Mouse (Mus musculus) kidney, embryonic 14.5 days (tissue): ENCODE data around the gene Gbp9. TPM values are rescaled to one million over a fixed set of nuclear protein-coding genes. Genes with fewer than 3 reads are reported as not detected.
"Not testable (repeated sequence)": the region's sequence is repeated elsewhere in the genome, so short reads cannot be mapped to it uniquely, and the experiment has no call there.

ENCODE experiments used
- ATAC-seq: fragments of 200-750 bp; cut with Nextera tagmentation; 2 replicates; pipeline ENCODE4 v1.8.0; 2017; ENCODE audit warnings: moderate number of reproducible peaks, mild to moderate bottlenecking, moderate TSS enrichment, moderate library complexity; ENCODE audit not compliant: low FRiP score, low TSS enrichment
- H3K27ac ChIP-seq: fragments of 300-500 bp; sonication (generic); 2 replicates; pipeline ENCODE4 v1.5.1; 2014; ENCODE audit warnings: low read depth, mild to moderate bottlenecking, low read length, moderate library complexity, mixed read lengths
- H3K27me3 ChIP-seq: fragments of 300-500 bp; sonication (generic); 2 replicates; pipeline ENCODE4 v1.6.1; 2014; ENCODE audit warnings: mild to moderate bottlenecking, low read length; ENCODE audit not compliant: control insufficient read depth, insufficient read depth
- H3K36me3 ChIP-seq: fragments of 300-500 bp; sonication (generic); 2 replicates; pipeline ENCODE4 v1.6.1; 2014; ENCODE audit warnings: low read length, mixed read lengths; ENCODE audit not compliant: control insufficient read depth, insufficient read depth
- H3K4me1 ChIP-seq: fragments of 300-500 bp; sonication (generic); 2 replicates; pipeline ENCODE4 v1.6.1; 2014; ENCODE audit warnings: low read length, mixed read lengths; ENCODE audit not compliant: control insufficient read depth, insufficient read depth
- H3K4me2 ChIP-seq: fragments of 300-500 bp; sonication (generic); replicated peaks from 2 replicates; pipeline ENCODE4 v1.6.1; 2014; ENCODE audit warnings: low read depth, mild to moderate bottlenecking, low read length
- H3K4me3 ChIP-seq: fragments of 300-500 bp; sonication (generic); 2 replicates; pipeline ENCODE4 v1.5.1; 2014; ENCODE audit warnings: mild to moderate bottlenecking, low read length
- H3K9ac ChIP-seq: fragments of 300-500 bp; sonication (generic); 2 replicates; pipeline ENCODE4 v1.6.1; 2014; ENCODE audit warnings: low read depth, mild to moderate bottlenecking, low read length, moderate library complexity
- H3K9me3 ChIP-seq: fragments of 300-500 bp; sonication (generic); 2 replicates; pipeline ENCODE4 v1.6.1; 2016; ENCODE audit warnings: low read length; ENCODE audit not compliant: control insufficient read depth
- WGBS: fragments of 180-500 bp; shearing (Covaris S2); extraction: QIAGEN DNeasy Blood & Tissue Kit; methylation state at CpG from one replicate; pipeline ENCODE4 v1.1.7; 2014; 5-methylcytosine and 5-hydroxymethylcytosine counted together
- polyA plus RNA-seq: library from polyadenylated mRNA; unstranded; fragments of >200 nt; fragmentation: Nextera tagmentation; extraction: Ambion mirVana; gene quantifications from 2 replicates; pipeline ENCODE4 v1.2.1, GENCODE M21; 2014

Gene Gbp9
- polyA plus RNA-seq, 1 experiment from 2014 or later: 2.1 TPM

DNA sequence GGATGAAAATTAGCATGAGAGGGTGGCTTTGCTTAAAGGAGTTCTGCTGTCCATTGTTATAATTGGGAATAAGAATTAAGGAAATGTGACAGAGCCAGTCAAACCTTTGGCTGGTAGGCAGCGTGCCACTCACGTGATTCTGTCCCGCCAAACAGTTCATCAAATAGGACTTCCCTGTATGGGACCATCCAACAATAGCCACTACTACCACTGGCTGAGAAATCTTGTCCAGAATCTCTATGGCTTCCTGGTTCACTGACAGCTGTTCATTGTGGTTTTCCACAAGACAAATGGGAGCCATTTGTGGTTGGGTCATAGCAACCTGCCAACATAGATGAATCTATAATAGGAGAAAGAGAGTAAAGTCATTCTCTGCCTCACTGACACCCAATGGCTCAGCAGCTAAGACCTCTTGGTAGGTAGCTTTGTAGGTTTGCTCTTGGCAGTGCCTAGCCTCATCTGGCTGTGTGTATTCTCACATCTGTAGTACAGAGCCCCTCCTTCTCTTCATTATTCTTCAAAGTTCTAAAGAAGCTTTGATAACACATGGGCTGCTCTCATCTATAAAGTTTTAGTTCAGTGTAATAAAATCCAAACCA lies 2.5 kb downstream of the Gbp9 start:
- not testable (repeated sequence) for H3K4me3 ChIP-seq, H3K4me2 ChIP-seq, H3K27ac ChIP-seq, H3K4me1 ChIP-seq, H3K36me3 ChIP-seq, H3K27me3 ChIP-seq, H3K9me3 ChIP-seq, H3K9ac ChIP-seq, ATAC-seq
- WGBS: 87% methylated on average over 3 of the region's 3 CpGs

- H3K4me3 ChIP-seq, H3K4me2 ChIP-seq, H3K9me3 ChIP-seq, H3K36me3 ChIP-seq, H3K27ac ChIP-seq, H3K9ac ChIP-seq, H3K4me1 ChIP-seq, H3K27me3 ChIP-seq, ATAC-seq: not testable (repeated sequence)
- WGBS: 88% methylated on average over 6 of the region's 6 CpGs
Measured at GRCm38 (mm10) chr5:105121731-105122130, 17.6 kb downstream of the Gbp9 start.

- Histone ChIP-seq H3K27me3 (no peaks in the 10 kb centered on the region), H3K9me3 (no peaks in the 10 kb centered on the region), H3K9ac (no peak overlapping the region), H3K4me3 (no peak overlapping the region), H3K36me3 (no peaks in the 10 kb centered on the region), H3K27ac (no peak overlapping the region), H3K4me1 (no peaks in the 10 kb centered on the region), H3K4me2 (no peak overlapping the region)
- no peak for ATAC-seq
- 73% methylated on average over 2 of the region's 2 CpGs for WGBS
Measured at GRCm38 (mm10) chr5:105115740-105116139, 23.6 kb downstream of the Gbp9 start.

GRCm38 (mm10) chr5:105114696-105115095 lies 24.6 kb downstream of the Gbp9 start:
- ATAC-seq: no peak
- H3K27me3 ChIP-seq: no peaks in the 10 kb centered on the region
- 87% methylated on average over 2 of the region's 2 CpGs for WGBS

GRCm38 (mm10) chr5:105113656-105114055 lies 25.7 kb downstream of the Gbp9 start:
- Histone ChIP-seq H3K4me3 (no peak overlapping the region), H3K4me1 (no peaks in the 10 kb centered on the region), H3K27ac (no peak overlapping the region), H3K4me2 (no peak overlapping the region), H3K9ac (no peak overlapping the region), H3K9me3 (no peaks in the 10 kb centered on the region), H3K27me3 (no peaks in the 10 kb centered on the region), H3K36me3 (no peaks in the 10 kb centered on the region)
- ATAC-seq: no peak
- WGBS: 93% methylated on average over 5 of the region's 5 CpGs

More at GRCm38 (mm10) chr5:105114696-105115095, 24.6 kb downstream of the Gbp9 start:
- no peak overlapping the region for H3K9ac ChIP-seq
- no peaks in the 10 kb centered on the region for H3K4me1 ChIP-seq
- no peak overlapping the region for H3K4me3 ChIP-seq
- H3K9me3 ChIP-seq: no peaks in the 10 kb centered on the region
- H3K4me2 ChIP-seq: no peak overlapping the region
- no peak overlapping the region for H3K27ac ChIP-seq
- no peaks in the 10 kb centered on the region for H3K36me3 ChIP-seq

DNA sequence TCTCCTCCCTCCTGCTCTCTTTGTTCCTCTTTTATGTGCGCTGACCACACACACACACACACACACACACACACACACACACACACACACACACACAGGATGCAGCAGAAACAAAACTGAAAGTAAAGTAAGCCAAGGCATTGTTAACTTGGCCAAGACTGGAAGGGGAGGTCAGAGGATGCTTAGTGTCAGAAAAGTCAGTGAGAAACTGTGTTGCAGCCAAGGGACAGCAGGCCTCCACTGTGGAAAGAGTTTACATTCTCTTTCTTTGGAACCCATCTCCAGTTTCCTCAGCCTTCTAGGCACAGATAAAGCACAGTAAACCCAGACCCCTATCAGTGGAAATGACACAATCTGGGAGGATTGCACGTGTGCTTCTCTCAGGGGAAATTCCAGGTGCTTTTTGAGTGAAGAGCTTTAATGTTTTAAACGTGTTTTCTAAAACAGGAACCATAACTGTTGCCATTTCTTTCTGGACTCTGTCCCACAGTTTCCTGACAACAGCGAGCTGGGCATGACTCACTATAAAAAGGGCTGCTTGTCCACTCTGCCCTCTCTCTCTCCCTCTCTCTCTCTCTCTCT lies 29.0 kb downstream of the Gbp9 start:
- not testable (repeated sequence) for H3K4me3 ChIP-seq

DNA sequence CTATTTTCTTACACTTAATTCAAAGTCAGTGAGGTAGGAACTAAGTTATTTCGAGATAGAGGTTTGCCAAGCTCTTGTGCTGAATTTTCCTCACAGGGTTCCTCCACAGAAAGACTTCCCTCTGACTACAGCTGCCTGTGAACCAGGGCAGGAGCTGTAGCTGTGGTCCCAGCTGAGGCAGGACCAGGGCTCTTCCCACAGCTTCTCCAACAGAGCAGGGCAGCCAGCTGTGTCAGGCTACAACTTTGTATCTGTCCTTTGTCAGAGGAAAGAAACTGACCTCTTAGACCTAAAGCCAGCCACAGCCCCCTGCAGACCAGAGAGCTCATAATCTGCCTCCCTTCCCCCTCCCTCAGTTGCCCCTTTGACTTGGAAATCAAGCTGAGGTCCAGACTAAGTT lies 29.6 kb downstream of the Gbp9 start:
- H3K9me3 ChIP-seq, H3K27me3 ChIP-seq, H3K9ac ChIP-seq, H3K27ac ChIP-seq, H3K4me1 ChIP-seq, H3K36me3 ChIP-seq, ATAC-seq, H3K4me2 ChIP-seq, H3K4me3 ChIP-seq: not testable (repeated sequence)
- WGBS: 48% methylated on average over 1 of the region's 1 CpGs

More for the DNA sequence above, 29.0 kb downstream of the Gbp9 start:
- H3K4me1 ChIP-seq, H3K27ac ChIP-seq, H3K27me3 ChIP-seq, H3K4me2 ChIP-seq, H3K9ac ChIP-seq, H3K9me3 ChIP-seq, H3K36me3 ChIP-seq: not testable (repeated sequence)
- peak; percentile 72 for ATAC-seq
- 23% methylated on average over 4 of the region's 4 CpGs for WGBS

DNA sequence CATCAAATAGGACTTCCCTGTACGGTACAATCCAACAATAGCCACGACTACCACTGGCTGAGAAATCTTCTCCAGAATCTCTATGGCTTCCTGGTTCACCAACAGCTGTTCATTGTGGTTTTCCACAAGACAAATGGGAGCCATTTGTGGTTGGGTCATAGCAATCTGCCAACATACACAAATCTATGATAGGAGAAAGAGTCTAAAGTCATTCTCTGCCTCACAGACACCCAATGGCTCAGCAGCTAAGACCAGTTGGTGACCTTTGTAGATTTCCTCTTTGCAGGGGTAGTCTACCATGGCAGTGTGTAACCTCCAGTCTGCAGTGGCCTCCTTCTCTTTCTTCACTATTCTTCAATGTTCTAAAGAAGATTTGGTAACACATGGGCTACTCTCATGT lies 33.6 kb downstream of the Gbp9 start:
- not testable (repeated sequence) for H3K9me3 ChIP-seq, H3K4me1 ChIP-seq, ATAC-seq, H3K9ac ChIP-seq, H3K4me2 ChIP-seq, H3K27me3 ChIP-seq, H3K27ac ChIP-seq, H3K4me3 ChIP-seq, H3K36me3 ChIP-seq
- 85% methylated on average over 2 of the region's 2 CpGs for WGBS

DNA sequence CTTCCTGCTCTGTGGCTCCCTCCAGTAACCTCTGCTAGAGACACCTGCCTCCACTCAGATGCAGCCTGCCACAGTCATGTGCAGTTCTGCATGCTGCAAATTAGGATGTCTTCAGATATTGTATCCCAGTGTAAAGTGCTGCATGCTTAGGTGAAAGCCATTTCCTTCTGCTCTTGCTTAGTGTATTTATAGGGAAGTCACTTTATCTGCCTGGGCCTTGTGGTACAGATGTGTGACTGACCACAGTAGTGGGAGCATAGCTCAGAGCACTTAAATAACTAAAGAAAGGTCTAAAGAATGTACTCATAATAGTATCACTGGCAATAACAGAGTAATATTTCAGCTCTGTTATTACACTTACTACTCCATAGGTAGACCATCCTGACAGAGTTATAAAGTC lies 57.4 kb downstream of the Gbp9 start:
- no peaks in the 10 kb centered on the region for H3K4me1 ChIP-seq
- no peak for ATAC-seq
- H3K9me3 ChIP-seq: peaks cover 7% of the 10 kb centered on the region; the same call in 1 of the 2 replicates
- H3K27ac ChIP-seq: no peak overlapping the region
- H3K9ac ChIP-seq: no peak overlapping the region
- H3K4me2 ChIP-seq: no peak overlapping the region
- no peak overlapping the region for H3K4me3 ChIP-seq
- H3K27me3 ChIP-seq: no peaks in the 10 kb centered on the region
- no peaks in the 10 kb centered on the region for H3K36me3 ChIP-seq
